Mouse (Mus musculus): ENCODE results near the gene Nln. TPM values are rescaled to one million over a fixed set of nuclear protein-coding genes. Genes with fewer than 3 reads are reported as not detected.
A peak's percentile ranks its signal among the peaks of the same experiment; 100 is the strongest.

Gene Nln
- total and polyA plus RNA-seq, 2 experiments from 2014 or later = 60.2 to 91.3 TPM

- no peak for TF ChIP-seq CTCF (IDR thresholded peaks at IDR 0.05)
- H3K4me1 ChIP-seq (ENCODE audit: insufficient read depth, low read length) = no peaks in the 10 kb centered on the region
- no peaks in the 10 kb centered on the region for H3K27me3 ChIP-seq (ENCODE audit: insufficient read depth, low read length)
- no peak overlapping the region for H3K4me2 ChIP-seq (ENCODE audit: low read depth, low read length, poor library complexity, severe bottlenecking)
- no peaks in the 10 kb centered on the region for H3K36me3 ChIP-seq (ENCODE audit: insufficient read depth, low read length)
- no peak overlapping the region for H3K4me3 ChIP-seq (ENCODE audit: low read depth, low read length)
- DNase-seq (ENCODE audit: low spot score) (no peak), ATAC-seq (ENCODE audit: low FRiP score) (no peak)
- WGBS = 89% methylated on average over 6 of the region's 6 CpGs
- no peak overlapping the region for H3K27ac ChIP-seq (ENCODE audit: low read depth, low read length)
- H3K9ac ChIP-seq (replicated peaks; ENCODE audit: low read length, poor library complexity, severe bottlenecking) = no peak overlapping the region
- H3K9me3 ChIP-seq (ENCODE audit: low read length) = no peaks in the 10 kb centered on the region
Observed at GRCm38 (mm10) chr13:104005231-104005845, 104.1 kb downstream of the Nln start.

GRCm38 (mm10) chr13:103994085-103994455 lies 115.3 kb downstream of the Nln start:
- TF ChIP-seq CTCF (IDR thresholded peaks at IDR 0.05) = no peak
- Histone ChIP-seq H3K4me2 (ENCODE audit: low read depth, low read length, poor library complexity, severe bottlenecking) (no peak overlapping the region), H3K27ac (ENCODE audit: low read depth, low read length) (no peak overlapping the region), H3K36me3 (ENCODE audit: insufficient read depth, low read length) (no peaks in the 10 kb centered on the region), H3K4me1 (ENCODE audit: insufficient read depth, low read length) (no peaks in the 10 kb centered on the region), H3K4me3 (ENCODE audit: low read depth, low read length) (no peak overlapping the region), H3K9ac (replicated peaks; ENCODE audit: low read length, poor library complexity, severe bottlenecking) (no peak overlapping the region), H3K9me3 (ENCODE audit: low read length) (no peaks in the 10 kb centered on the region), H3K27me3 (ENCODE audit: insufficient read depth, low read length) (no peaks in the 10 kb centered on the region)
- DNase-seq (ENCODE audit: low spot score) (no peak), ATAC-seq (ENCODE audit: low FRiP score) (no peak)
- WGBS = 76% methylated on average over 5 of the region's 5 CpGs

- no peak overlapping the region for H3K27ac ChIP-seq (ENCODE audit: low read depth, low read length)
- H3K4me3 ChIP-seq (ENCODE audit: low read depth, low read length) = no peak overlapping the region
- no peaks in the 10 kb centered on the region for H3K27me3 ChIP-seq (ENCODE audit: insufficient read depth, low read length)
- no peaks in the 10 kb centered on the region for H3K9me3 ChIP-seq (ENCODE audit: low read length)
- ATAC-seq (ENCODE audit: low FRiP score) = no peak
- H3K9ac ChIP-seq (replicated peaks; ENCODE audit: low read length, poor library complexity, severe bottlenecking) = no peak overlapping the region
- WGBS = 79% methylated on average over 8 of the region's 8 CpGs
- DNase-seq (ENCODE audit: low spot score) = no peak
- no peak for TF ChIP-seq CTCF (IDR thresholded peaks at IDR 0.05)
- H3K4me1 ChIP-seq (ENCODE audit: insufficient read depth, low read length) = no peaks in the 10 kb centered on the region
- no peaks in the 10 kb centered on the region for H3K36me3 ChIP-seq (ENCODE audit: insufficient read depth, low read length)
- H3K4me2 ChIP-seq (ENCODE audit: low read depth, low read length, poor library complexity, severe bottlenecking) = no peak overlapping the region
Observed at GRCm38 (mm10) chr13:103993142-103994084, 116.0 kb downstream of the Nln start.

DNA sequence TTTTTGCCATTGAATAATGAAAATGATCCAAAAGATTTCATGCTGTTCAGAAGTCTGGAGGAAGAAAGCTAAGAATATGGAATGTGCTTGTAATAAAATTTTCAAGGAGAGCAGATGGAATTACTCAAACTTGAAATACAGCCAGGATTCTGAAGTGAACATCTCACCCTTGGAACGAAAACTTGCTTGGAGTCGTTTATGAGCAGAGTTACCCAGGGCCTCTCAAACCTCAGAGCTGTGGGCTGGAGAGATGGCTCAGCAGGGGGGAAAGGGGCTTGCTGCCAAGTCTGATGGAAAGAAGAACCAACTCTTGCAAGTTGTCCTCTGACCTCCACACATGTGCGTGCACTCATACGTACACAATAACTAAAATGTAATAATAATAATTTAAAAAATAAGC lies 122.8 kb downstream of the Nln start:
- ATAC-seq (ENCODE audit: low FRiP score) (no peak), DNase-seq (ENCODE audit: low spot score) (peak; percentile 28)
- Histone ChIP-seq H3K36me3 (ENCODE audit: insufficient read depth, low read length) (no peaks in the 10 kb centered on the region), H3K4me2 (ENCODE audit: low read depth, low read length, poor library complexity, severe bottlenecking) (no peak overlapping the region), H3K4me1 (ENCODE audit: insufficient read depth, low read length) (no peaks in the 10 kb centered on the region), H3K4me3 (ENCODE audit: low read depth, low read length) (no peak overlapping the region), H3K27ac (ENCODE audit: low read depth, low read length) (no peak overlapping the region), H3K9ac (replicated peaks; ENCODE audit: low read length, poor library complexity, severe bottlenecking) (no peak overlapping the region), H3K27me3 (ENCODE audit: insufficient read depth, low read length) (no peaks in the 10 kb centered on the region), H3K9me3 (ENCODE audit: low read length) (no peaks in the 10 kb centered on the region)
- WGBS = 76% methylated on average over 4 of the region's 4 CpGs
- TF ChIP-seq CTCF (IDR thresholded peaks at IDR 0.05) = no peak

DNA sequence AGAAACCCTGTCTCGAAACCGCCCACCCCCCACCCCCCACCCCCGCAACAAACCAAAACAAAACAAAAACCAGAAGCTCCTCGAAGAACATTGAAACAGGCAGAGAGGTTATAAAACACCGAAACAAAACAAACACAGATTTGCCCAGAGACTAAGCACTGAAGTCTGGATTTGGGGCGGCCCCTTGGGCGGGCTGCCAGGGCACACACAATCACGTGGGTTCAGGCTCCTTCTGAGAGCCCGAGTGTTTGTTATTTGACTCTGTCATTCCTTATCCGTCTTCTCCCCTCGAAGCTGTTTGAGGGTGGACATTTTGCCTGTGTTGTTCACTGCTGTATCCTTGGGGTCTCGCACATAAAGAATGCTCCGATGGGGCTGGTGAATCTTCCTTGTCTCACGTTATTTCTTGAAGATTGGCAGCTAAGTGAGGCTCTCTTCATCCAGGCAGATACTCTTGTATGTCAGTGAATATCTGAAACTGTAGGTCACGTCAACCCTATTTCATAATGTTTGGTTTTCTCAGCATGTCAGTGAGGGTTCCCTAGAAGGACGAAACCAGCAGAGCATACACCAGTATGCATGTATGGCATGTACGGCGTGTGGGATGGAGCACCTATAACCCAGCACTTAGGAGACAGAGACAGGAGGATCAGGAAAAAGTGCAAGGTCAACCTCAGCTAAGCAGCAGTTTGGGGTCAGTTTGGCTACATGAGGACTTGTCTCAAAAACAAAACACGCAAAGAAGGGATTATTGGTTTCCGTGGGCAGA lies 123.7 kb downstream of the Nln start:
- Histone ChIP-seq H3K27ac (ENCODE audit: low read depth, low read length) (no peak overlapping the region), H3K9ac (replicated peaks; ENCODE audit: low read length, poor library complexity, severe bottlenecking) (no peak overlapping the region), H3K4me1 (ENCODE audit: insufficient read depth, low read length) (no peaks in the 10 kb centered on the region), H3K4me2 (ENCODE audit: low read depth, low read length, poor library complexity, severe bottlenecking) (no peak overlapping the region), H3K36me3 (ENCODE audit: insufficient read depth, low read length) (no peaks in the 10 kb centered on the region), H3K9me3 (ENCODE audit: low read length) (no peaks in the 10 kb centered on the region), H3K4me3 (ENCODE audit: low read depth, low read length) (no peak overlapping the region), H3K27me3 (ENCODE audit: insufficient read depth, low read length) (no peaks in the 10 kb centered on the region)
- DNase-seq (ENCODE audit: low spot score) = no peak
- ATAC-seq (ENCODE audit: low FRiP score) = no peak
- no peak for TF ChIP-seq CTCF (IDR thresholded peaks at IDR 0.05)
- WGBS = 83% methylated on average over 20 of the region's 20 CpGs
